Mouse (Mus musculus): ENCODE results near the gene Xpr1.

Xpr1 gene

GRCm38 (mm10) chr1:155416701-155417677 is at the start of gene Xpr1:
Gene Xpr1, minus strand, starts transcription at chr1:155417415.
- DNase-seq, result peak; percentile 95

- no peak for DNase-seq
Measured at GRCm38 (mm10) chr1:155463442-155463841, 46.2 kb upstream of the Xpr1 start.

- no peak for DNase-seq
Measured at GRCm38 (mm10) chr1:155462582-155462981, 45.4 kb upstream of the Xpr1 start.

GRCm38 (mm10) chr1:155457532-155457931 is 40.3 kb upstream of the Xpr1 start:
- DNase-seq, result no peak

GRCm38 (mm10) chr1:155453180-155453579 is 36.0 kb upstream of the Xpr1 start:
- no peak for DNase-seq

- no peak for DNase-seq
Measured at GRCm38 (mm10) chr1:155448932-155449331, 31.7 kb upstream of the Xpr1 start.

GRCm38 (mm10) chr1:155447277-155447676 is 30.1 kb upstream of the Xpr1 start:
- DNase-seq, result no peak

- no peak for DNase-seq
Measured at GRCm38 (mm10) chr1:155443115-155443514, 25.9 kb upstream of the Xpr1 start.

GRCm38 (mm10) chr1:155442521-155443001 is 25.3 kb upstream of the Xpr1 start:
- DNase-seq, result peak; percentile 32

GRCm38 (mm10) chr1:155439551-155439950 is 22.3 kb upstream of the Xpr1 start:
- no peak for DNase-seq

- DNase-seq, result no peak
Measured at GRCm38 (mm10) chr1:155438525-155438924, 21.3 kb upstream of the Xpr1 start.

- DNase-seq, result no peak
Measured at GRCm38 (mm10) chr1:155429304-155429703, 12.1 kb upstream of the Xpr1 start.

- DNase-seq, result no peak
Measured at GRCm38 (mm10) chr1:155427126-155427865, 10.1 kb upstream of the Xpr1 start.

GRCm38 (mm10) chr1:155425743-155426315 is 8.6 kb upstream of the Xpr1 start:
- DNase-seq, result no peak

- DNase-seq, result no peak
Measured at GRCm38 (mm10) chr1:155425285-155425684, 8.1 kb upstream of the Xpr1 start.

GRCm38 (mm10) chr1:155423801-155424200 is 6.6 kb upstream of the Xpr1 start:
- DNase-seq, result no peak

GRCm38 (mm10) chr1:155422022-155422421 is 4.8 kb upstream of the Xpr1 start:
- no peak for DNase-seq

- no peak for DNase-seq
Measured at GRCm38 (mm10) chr1:155416147-155416700, 991 bp downstream of the Xpr1 start.

- DNase-seq, result no peak
Measured at GRCm38 (mm10) chr1:155415421-155415820, 1.8 kb downstream of the Xpr1 start.

GRCm38 (mm10) chr1:155412705-155413104 is 4.5 kb downstream of the Xpr1 start:
- no peak for DNase-seq

- no peak for DNase-seq
Measured at GRCm38 (mm10) chr1:155408577-155408966, 8.6 kb downstream of the Xpr1 start.

- no peak for DNase-seq
Measured at GRCm38 (mm10) chr1:155407697-155408576, 9.3 kb downstream of the Xpr1 start.

Data from right cerebral cortex, postnatal 25 days (tissue).